Mouse (Mus musculus) kidney, postnatal 4 days (tissue): ENCODE results near the gene Zfp277.

Source experiments
- DNase-seq, 2 experiments: peaks; one replicate each; pipeline ENCODE4 v3.0.0; 2021; ENCODE audit warnings: mixed read lengths in 2 of 2

The Zfp277 gene

DNA sequence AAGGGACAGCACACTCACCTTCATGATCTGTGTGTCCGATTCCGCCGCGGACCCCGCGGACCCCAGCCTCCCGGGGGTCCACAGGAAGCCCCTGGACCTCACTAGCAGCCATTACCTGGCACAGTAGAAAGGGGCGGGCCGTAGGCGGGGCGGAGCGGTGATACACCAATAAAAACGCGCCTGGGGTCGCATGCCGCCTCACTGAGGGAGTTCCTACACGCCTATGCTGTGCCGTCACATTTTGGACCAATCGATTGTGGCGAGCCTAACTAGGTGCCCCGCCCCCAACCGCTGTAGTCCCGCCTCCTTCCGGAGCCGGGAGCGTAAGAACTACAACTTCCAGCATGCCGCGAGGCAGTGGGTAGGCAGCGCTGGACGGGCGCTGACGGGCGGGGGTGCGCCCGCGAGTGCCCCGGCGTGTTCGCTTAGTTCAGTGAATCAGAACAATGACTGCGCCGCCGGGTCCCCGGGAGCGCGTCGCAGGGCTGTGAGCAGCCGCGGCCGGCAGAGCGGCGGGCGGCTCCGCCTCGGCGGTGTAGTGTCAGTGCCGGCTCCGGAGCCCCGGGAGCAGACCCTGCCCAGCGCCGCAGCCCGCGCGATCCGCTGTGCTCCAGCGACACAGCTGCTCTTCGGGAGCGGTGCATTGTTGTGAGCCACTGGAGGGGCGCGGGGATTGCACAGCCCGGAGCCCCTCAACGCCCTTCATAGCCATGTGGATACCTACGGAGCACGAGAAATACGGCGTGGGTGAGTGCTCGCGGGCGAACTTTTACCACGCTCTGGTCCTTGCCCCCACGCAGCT, at the start of gene Zfp277, which contains the start of gene Dock4:
TSS of gene Zfp277 (minus strand) at position 255 of the 802 bp plus-strand sequence.
TSS of gene Dock4 (plus strand) at position 305 of the 802 bp plus-strand sequence.
- peak; percentile 99 to 100 for DNase-seq

GRCm38 (mm10) chr12:40486047-40486837, 40.5 kb upstream of the Zfp277 start:
- no peak for DNase-seq

DNA sequence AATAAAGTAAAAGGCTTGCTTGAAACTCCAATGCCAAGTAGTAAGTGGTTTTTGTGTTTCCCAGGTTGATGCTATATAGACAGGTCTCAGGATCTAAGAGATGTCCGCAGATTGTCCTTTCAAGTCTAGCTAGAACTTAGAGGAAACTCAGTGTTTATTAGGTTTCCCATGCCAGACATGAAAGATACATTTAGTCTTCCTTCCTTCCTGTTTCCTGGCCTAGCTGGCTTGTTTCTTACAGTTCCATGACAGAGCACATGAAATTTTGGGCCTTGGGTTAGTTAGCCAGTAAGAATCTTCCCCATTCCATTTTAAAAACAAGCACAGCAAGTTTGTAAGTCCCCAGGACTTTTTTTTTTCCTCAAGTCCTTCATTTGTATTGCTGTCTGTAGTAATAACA, 39.5 kb upstream of the Zfp277 start:
- no peak for DNase-seq

DNA sequence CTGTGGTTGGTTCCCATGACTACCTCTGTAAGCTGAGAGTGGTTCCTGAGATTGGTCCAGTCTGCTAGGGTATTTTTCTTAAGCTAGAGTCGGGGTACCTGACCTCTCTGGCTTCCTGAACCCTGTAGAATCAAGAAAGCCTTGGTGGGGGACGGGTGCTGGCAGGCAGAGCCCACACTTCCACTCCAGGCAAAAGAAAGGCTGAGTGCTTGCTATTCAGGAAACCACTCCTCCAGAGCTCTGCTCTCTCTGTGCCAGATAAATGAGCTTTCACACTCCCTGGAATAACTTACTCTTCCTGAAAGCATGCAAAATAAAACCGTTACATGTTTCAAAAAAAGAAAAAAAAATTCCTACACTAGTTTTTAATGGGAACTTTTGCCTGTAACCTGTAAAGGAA, 38.5 kb upstream of the Zfp277 start:
- no peak for DNase-seq

GRCm38 (mm10) chr12:40477621-40478452, 32.1 kb upstream of the Zfp277 start:
- DNase-seq: peak; percentile 22 to 51

DNA sequence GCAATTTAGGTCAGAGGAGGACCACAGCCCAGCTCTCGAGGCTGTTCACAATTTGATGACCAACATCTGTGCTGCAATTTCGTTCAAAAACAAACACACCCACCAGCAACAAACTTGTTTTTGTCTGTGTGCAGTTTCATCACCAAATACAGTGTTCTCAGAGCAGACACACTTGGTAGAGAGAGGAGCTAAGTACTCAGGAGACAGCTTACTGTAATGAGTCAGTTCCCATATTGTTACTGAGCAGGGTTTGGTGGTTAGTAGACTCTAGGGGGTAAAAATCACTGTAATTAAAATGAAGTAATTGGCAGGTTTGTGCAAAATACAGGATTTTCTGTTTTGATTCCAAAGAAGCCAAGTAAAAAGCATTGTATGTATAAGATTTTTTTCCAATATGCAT, 28.0 kb upstream of the Zfp277 start:
- peak in 1 of 2 experiments; percentile 20 for DNase-seq

DNA sequence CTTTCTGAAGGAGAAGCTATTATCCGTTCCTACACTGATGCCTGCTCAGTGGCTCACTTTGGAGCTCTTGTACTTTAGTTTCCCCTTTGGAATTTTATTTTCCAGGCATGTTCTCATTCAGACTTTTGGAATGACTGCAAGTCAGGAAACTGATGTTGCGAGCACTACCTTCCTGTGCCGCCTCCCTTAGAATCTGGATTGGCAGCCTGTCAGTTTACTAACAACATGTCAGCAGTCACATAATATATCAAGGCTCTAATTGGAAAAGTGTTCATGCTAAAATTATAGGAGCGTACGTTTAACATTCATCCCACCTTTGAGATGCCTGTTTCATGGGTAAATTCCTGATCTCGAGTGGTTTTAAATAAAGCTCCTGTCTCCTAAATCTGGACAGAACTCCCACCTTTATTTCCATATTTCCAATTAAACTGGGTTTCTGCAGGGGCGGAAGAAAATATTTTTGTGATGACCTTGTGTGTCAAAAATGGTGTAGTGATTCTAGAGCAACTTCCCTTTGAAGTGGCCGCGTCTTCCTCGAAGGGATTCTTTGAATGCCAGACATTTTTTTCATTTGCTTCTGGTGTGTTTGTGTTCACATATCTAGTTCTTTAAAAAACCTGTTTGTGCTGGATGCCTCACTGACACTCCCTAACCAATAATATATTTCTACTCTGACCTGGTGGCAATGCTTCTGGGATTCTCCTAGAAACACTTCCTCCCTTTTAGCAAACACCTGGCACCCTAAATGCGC, 26.1 kb upstream of the Zfp277 start:
- peak in 1 of 2 experiments; percentile 33 for DNase-seq

DNA sequence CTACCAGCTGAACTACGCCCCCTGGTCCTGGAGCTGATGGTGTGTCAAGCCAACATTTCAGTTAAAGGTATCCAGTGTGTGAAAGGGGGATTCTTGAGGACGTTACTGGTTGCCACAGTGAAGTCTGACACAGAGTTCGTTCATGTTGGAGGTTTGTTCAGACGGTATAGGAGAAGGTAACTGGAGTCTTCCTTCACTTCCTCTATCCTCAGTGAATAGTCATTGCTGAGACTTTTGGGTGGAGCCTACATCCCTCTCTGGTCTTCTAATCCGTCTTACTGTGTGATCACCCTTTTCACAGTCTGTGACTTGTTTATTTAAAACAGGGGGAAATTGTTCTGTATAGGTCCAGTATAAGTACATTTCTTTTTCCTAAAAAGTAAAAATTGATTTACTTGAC, 23.3 kb upstream of the Zfp277 start:
- DNase-seq: no peak

- DNase-seq: peak in 1 of 2 experiments; percentile 35
These were observed 22.5 kb upstream of the Zfp277 start for GRCm38 (mm10) chr12:40468235-40468634.

- DNase-seq: no peak
These were observed 18.6 kb upstream of the Zfp277 start for GRCm38 (mm10) chr12:40464282-40464681.

DNA sequence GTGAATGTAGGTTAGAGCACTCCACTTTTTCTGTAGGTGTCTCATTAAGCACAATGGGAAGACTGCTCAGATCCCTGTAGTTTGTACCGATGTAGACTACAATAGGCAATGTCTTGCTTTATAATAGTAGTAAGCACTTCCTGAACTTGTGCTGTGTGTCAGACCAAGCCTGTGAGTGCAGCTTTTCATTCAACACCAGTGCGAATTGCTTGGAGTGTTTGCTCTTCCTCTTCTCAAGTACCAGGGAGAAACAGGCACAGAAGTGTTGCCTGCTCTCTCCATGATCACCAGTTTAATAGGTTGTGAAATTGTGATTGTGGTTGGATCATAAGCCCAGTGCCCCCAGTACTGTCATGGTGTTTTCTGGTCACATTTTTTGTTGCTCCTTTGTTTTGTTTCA, 18.1 kb upstream of the Zfp277 start:
- no peak for DNase-seq

- peak; percentile 18 to 48 for DNase-seq
These were observed 17.1 kb upstream of the Zfp277 start for GRCm38 (mm10) chr12:40462693-40463235.

DNA sequence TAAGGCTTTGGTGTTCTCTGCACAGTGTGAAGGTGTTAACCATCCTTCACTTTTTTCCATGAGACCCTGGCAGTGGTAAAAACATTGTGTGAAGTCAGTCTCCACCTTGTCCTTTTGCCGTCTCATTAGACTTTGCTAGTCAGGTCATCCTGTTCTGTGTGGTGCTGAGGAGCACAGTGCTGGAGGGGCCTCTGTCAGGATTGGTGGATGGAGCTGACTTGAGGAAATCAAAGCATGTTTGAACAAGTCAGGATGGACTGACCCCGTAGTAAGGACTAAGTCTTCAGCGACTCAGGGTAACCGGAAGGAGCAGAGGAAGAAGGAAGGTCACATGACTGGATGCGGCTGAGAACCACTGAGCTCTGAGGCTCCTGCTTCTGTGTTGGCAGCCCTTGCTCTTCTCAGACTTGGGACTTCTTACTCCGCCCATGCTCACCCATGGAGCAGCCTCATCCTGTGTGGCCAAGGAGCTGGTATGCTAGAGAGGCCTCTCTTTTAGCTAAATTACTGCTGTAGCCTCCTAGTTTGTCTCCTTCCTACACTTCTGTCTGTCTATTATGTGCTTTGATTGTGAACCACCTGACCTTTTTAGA, 14.1 kb upstream of the Zfp277 start:
- DNase-seq: no peak

GRCm38 (mm10) chr12:40458977-40459376, 13.3 kb upstream of the Zfp277 start:
- peak; percentile 32 to 56 for DNase-seq

GRCm38 (mm10) chr12:40456517-40456916, 10.8 kb upstream of the Zfp277 start:
- DNase-seq: no peak

- no peak for DNase-seq
These were observed 3.6 kb upstream of the Zfp277 start for GRCm38 (mm10) chr12:40449119-40449795.

- no peak for DNase-seq
These were observed 2.1 kb upstream of the Zfp277 start for GRCm38 (mm10) chr12:40447561-40448355.

DNA sequence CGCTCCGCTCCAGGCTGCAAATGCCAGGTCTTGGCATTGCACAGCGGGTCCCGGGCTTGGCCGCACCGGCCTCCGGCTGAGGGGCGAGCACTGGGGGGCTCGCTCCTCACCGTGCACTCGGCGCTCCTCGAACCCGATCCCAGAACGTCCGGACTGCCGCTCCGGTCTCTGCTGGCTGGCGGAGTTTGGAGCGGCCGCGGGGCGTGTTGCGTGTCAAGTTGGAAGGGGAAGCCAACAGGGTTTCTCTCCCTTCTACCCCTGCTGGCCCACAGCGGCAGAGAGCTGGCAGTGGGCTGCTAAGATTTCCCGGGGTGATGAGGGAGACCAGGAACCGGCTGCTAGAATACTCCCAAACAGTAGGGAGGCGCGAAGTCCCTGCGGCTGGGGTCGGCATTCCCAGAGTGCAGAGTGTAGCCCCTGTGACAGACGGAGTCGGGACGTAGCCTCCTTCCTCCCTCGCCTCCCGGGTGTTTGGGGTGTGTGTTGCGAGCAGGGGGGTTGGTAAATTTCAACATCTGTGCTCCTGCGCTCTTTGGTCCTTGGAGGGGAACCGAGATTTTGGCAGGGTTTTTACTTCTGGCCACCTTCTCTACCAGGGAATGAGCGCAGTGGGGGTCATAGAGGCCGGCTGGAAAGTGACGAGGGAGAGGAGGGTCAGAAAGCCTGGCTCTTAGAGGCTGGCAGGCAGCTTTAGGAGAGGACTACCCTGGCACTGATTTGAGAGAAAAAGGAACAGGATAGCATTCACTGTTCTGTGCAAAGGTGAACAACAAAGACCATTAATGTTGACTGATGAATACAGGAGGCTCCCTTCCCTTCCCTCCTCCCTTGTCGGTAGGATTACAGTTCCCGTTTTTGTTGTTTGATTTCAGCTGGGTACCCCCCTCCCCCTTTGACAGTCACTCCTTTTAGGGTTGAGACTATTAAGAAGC, 1.0 kb upstream of the Zfp277 start:
- DNase-seq: peak; percentile 68 to 78

DNA sequence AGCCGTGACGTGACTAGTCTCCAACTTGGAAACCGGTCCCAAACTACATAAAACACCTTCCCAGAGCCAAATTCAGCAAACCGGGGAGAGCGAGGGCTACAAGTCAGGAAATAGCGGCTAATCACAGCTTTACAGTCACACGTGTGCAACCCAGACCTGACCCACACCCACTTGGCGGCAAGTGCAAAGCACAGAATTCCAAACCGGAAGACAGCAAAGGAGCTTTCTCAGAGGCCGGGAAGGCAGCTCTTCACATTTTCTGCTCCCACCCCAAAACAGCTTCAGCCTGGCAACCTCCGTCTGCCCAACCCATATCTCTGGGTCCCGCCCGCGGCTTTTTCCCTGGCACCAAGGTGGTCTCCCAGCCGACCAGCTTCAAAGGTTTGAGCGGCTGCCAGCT, 496 bp downstream of the Zfp277 start:
- no peak for DNase-seq
